Mouse (Mus musculus) testis, postnatal 10 days (tissue): Measurements from ENCODE around the gene Fam186b.
"Not testable (repeated sequence)": the region's sequence is repeated elsewhere in the genome, so short reads cannot be mapped to it uniquely, and the experiment has no call there.

Experiments used
- DNase-seq: peaks from one replicate; pipeline ENCODE4 v3.0.0; 2021; ENCODE audit warnings: low spot score

The Fam186b gene

DNA sequence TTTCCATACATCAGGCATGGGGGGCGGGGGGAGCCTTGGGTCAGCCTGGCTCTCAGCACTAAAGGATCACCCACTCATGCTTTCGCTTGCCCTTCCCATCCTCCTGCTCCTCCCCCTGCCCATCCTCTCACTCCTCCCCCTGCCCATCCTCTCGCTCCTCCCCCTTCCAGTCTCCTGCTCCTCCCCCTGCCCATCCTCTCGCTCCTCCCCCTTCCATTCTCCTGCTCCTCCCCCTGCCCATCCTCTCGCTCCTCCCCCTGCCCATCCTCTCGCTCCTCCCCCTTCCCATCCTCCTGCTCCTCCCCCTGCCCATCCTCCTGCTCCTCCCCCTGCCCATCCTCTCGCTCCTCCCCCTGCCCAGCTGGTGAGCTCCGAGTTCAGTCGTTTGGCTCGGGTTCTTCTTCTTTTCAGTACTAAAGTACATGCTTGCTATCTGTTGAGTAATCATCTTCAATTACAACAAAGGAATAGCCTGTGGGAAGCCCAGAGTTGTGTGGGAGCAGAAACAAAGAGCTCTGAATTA is 35.9 kb downstream of the Fam186b start:
- DNase-seq: peak; percentile 86

DNA sequence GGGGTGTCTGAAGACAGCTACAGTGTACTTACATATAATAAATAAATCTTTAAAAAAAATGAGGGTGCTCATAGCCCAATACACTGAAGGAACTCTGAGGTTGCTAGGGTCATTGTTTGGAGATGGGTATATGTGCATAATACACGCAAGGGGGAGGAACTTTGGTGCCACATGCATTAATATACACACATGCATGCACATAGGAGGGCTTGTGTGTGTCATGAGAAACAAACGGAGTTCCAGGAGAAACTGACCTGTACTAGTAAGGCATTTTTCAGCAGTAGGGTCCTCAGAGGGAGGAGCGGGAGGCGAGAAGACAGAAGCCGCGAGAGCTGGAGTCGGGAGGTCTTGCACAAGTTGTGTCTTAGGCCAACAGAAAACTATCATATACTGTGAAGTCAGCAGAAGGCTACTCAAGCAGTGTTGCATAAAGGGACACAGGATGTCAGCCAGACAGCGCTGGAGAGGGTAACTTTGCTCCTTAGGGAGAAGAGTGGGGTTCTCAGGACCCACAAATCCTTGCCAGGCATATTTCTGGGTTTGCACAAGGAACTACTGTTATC is 36.4 kb downstream of the Fam186b start:
- no peak for DNase-seq

DNA sequence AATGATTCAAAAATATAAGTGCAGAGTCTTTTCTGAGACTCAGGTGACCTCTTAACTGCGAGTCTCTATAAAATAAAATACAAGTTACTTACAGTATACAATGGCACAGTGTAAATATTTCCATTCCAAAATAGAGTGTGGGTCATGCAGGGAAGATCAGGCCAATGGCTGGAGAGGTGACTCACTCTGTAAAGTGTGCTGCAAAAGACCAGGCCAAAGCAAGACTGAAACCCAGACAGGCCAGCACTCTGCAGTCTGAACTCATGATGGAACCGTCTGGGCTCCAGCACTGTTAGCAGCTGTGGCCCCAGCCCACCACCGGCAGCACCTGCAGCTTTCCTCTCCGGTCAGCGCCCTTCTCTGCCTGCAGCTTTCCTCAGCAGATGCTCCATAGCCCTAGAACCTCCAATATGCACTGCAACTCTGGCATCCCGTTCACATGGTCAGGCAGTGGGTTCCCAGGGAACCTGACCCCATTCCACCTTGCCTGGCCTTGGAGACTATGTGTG is 40.4 kb downstream of the Fam186b start:
- DNase-seq: no peak

DNA sequence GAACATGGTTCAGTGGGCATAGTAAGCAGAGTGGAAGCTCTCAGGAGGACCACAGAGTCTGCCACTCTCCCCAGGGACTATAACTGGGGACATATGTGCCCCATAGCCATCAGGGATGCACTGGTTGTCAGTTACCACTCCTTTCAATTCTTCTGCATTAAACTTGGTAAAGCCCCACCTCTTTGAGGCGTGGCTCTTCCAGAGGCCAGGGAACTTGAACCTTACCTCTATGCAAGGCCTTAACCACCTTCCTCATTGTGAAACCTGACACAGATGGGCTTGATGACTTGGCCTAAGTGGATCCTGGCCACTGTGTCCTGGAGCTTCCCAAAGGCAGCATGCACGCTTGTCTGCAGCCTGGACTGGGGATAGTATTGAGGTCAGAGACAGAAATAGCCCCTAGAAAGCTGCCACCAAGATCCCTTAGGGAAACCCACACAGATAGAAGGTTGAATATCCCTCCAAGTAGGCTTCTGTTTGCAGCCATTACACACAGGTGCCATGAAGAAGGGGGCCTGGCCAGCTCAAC is 41.1 kb downstream of the Fam186b start:
- DNase-seq: no peak

DNA sequence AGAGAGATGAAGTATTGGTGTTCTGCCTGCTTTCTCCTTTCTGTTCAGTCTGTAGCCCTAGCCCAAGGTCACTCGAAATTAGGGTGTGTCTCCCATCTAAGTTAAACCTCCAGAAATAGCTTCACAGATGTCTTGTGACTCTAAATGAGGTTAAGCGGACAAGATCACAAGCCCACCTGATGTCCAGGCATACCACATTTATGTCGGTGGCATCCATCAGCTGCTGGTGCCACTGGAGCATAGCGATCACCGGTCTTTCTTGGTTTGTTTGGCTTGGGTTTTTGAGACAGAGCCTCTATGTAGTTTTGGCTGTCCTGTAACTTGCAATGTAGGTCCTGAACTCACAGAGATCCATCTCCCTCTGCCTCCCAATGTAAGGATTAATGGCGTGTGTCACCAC is 41.9 kb downstream of the Fam186b start:
- no peak for DNase-seq

DNA sequence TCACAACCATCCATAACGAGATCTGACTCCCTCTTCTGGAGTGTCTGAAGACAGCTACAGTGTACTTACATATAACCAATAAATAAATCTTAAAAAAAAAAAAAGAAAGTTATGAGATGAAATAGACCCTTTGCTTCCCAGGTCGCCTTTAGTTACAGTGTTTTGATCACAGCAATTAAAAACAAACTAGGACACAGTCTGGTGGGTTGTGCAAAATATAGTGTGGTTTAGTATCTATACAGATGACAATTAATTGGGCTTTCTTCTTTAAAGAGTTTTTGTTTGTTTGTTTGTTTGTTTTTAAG is 42.6 kb downstream of the Fam186b start:
- not testable (repeated sequence) for DNase-seq

DNA sequence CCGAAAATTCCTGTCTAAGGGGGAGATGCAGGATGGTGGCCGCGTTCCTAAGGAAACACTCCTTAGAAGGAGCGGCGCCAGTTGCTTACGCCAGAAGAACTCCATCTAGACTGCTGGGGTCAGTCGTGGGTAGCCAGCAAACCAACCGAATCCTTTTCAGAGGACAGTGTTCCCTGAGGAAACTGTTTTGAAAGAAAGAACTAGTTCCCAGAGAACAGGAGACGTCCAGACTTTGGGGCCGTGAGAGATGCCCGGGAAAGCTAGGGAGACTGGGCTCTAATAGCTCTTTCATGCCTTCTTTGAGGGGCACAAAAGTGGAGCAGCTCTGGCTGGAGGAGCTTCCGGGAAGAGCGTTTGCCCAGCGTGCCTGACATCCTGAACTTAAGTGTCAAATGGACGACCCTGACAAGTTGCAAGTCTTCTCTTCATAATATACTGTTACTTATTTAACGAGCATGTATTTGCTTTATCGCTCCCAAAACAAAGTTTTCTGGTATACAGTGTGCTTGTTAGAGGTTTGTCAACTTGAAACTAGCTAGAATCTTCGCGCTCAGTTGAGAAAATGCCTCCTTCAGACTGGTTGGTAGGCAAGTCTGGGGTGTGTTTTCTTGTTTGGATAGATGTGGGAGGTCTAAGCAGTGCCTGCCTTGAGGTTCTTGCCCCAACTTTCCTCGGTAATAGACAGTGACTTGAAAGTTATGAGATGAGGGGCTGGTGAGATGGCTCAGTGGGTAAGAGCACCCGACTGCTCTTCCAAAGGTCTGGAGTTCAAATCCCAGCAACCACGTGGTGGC is 43.1 kb downstream of the Fam186b start:
- no peak for DNase-seq

DNA sequence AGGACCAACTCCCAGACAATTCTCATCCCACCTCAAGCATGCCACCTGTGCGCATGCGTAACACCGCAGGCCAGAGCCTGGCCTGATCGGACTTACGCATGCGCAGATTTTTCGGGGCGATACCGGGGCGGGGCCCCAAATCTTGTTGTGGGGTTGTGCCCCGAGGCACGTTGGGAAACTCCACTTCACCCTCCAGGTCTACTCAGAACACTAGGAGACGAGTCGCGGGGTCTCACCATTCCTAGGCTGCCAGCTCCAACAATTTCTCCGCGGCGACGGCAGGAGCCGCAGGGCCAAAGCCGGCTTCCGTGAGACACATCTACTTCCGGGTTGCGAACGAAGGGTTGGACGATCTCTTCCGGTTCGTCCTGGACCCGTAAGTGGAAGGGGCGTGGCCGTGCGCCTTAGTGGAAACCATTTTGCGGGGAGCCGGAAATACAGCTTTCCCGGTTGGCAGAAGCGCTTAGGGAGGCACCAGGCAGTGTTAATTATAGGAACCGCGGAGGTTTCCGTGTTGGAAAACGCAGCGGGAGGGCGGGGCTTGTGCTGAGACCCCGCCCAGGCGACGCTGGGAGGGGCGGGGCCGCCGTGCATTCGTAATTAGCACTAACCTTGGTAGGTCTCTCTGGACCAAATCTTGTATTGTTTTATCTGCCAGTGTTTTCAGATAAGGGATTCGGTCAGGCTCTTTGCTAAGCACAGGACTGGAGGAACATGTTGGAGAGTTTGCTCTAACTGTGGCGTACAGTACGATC is 43.9 kb downstream of the Fam186b start, which contains the start of gene Mcrs1:
TSS of gene Mcrs1 (minus strand) at position 336 of the 755 bp plus-strand sequence.
- DNase-seq: peak; percentile 98

DNA sequence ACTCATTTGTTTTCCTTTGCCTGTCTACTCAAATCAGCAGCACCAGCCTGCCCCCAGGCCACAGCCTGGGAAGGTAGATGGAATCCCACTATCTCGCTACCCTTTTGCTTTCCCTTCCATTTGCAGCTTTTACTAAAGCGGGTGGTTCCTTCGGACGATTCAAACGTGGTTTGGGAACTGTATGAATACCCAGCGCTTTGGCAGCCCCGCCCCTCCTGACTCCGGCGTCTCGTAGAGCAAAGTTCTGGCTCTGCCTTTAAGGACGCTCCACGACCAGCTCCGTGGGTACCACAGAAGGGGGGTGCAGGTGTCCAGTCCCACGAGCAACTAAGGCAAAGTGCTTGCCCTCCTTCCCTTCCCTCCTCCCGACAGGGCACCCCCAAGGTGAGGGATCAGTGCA is 44.6 kb downstream of the Fam186b start:
- DNase-seq: not testable (repeated sequence)

DNA sequence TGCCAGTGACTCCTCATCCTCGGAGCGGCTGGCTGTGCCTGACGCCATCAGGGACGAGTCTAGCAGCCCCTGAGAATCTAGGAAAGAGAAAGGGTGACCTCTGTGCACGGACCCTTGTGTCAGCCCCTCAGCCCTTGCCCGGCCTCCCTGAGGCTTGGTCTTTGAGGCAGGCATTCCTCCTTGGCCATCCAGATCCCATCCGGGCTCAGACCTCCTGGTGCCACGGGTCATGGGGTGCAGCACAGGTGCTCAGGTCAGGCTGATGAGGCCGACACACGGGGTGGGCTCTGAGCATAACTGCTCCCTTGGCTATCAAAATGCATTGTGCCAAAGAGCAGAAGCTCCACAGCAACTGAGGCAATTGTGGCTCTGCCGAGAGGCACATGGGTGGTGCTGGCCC is 45.8 kb downstream of the Fam186b start:
- no peak for DNase-seq

DNA sequence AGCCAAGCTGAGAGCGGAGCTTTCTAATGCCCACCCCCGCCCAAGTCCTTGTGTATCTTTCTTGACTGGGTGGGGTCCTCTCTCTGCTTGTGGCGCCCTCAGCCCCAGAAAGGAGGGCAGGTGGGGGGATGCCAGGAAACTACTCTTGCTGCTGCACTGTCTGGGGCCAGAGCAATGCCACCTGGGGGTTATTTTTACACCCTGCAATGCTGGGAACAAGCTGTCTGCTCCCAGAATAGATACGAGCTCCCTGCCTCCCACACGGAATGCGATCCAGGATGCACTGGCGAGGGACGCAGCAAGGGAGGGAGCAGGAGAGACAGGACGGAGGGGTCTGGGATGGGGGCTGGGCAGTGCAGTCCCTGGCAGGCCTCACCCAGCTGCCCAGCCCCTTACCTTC is 46.7 kb downstream of the Fam186b start:
- peak; percentile 66 for DNase-seq

DNA sequence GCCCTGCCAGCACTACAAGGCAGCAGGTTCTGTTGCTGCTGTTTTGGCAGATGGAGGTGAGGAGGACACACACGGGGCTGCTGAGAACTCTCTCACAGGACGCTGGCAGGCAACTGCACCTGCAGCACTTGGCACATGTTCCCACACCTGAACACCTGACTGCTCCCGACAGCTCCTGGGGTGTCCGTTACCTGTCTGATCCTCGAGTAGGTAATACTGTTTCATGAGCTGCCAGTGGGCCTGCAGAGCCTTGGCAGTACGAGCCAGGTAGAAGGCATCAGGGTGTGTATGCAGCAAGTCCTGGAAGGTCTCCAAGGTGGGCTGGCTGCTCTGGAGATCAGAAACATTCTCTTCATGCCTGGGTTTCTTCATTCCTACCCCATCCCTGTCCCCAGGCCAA is 49.0 kb downstream of the Fam186b start:
- not testable (repeated sequence) for DNase-seq

DNA sequence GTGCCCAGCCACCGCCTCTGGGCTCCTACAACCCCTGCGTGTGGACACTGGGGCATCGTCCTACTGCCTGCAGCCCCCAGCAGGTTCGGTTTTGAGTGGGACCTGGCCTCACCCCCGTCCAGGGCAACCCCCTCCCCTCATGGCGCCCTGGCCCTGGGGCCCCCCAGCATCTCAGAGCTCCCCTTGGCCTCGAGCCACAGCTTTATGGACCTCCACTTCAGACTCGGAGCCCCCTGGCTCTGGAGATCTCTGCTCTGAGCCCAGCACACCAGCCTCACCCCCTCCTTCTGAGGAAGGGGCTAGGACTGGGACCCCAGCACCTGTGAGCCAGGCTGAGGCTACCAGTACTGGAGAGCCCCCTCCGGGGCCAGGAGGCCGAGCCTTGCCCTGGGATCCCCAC is 53.6 kb downstream of the Fam186b start:
- no peak for DNase-seq

DNA sequence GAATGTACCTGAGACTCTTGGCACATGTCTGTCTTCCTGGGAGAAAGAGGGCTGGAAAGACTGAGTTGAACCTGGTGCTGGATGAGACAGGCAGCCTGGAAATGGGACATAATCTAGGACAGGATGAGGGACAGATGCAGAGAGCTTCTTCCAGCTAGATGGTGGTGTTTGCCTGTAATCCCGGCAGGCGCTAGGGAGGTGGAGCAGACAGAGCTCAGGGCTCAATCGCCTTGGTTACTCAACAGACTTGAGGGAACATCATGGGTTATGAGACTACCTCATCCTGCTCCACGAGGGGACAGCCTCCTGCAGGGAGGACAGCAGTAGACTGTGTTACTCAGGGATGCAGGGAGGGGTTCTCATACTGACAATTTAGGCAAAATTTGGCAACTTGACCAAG is 54.4 kb downstream of the Fam186b start:
- no peak for DNase-seq

DNA sequence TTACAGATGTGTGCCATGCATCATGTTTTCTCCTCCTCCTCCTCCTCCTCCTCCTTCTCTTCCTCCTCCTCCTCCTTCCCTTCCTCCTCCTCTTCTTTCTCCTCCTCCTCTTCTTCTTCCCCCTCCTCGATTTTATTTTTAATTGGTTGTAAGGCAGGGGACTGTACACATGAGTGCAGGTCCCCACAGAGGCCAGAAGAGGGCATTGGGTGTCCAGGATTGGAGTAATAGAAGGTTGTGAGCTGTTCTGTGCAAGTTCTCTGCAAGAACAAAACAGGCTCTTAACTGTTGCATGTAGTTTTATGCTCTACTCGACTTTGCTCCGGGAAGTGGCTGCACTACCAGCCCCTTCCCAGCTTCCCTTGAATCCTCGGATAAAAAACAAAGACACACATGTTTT is 55.6 kb downstream of the Fam186b start:
- no peak for DNase-seq

DNA sequence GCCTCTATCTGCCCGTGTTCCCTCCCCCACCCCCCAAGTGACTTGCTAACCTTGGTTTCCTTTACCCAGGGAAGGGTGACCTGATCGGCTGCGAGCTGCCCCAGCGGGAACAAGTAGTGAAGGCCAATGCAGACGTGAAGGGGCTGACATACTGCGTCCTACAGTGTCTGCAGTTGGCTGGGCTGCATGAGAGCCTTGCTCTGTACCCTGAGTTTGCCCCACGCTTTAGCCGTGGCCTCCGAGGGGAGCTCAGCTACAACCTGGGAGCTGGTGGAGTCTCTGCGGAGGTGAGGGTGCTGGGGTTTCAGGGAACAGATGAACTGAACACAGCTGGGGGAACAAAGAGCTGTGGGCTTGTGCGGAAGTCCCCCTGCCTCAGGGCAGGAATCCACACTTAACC is 57.7 kb downstream of the Fam186b start:
- no peak for DNase-seq

DNA sequence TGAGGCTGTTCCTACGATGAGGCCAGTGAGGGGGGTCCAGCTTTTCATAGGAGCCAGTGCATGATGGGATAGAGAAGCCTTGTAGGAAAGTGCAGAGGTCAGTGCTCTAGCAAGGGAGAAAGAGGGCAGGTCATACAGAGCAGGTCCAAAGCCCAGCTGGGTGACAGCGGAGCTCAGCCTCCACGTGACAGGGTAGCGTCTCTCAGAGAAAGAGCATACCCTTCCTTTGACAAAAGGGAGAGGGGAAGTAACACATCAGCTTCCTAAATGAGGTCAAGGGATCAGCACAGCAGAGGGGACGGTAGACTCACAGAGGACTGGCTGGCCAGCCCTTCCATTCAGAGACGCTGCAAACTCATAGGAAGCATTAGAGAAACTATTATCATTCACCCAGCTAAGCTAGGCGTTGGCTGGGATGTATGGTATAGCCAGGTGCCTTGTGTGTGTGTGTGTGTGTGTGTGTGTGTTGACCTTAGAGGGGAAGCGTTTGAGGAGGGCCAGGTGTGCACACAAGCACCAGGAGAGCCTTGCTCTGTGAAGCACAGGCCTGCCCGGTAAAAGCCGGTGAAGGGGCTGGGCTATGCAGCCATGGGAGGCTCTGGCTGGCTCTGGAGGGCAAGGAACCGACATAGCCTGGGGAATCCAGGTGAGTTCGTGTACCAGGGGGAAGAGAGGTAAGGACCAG is 61.2 kb downstream of the Fam186b start:
- no peak for DNase-seq

DNA sequence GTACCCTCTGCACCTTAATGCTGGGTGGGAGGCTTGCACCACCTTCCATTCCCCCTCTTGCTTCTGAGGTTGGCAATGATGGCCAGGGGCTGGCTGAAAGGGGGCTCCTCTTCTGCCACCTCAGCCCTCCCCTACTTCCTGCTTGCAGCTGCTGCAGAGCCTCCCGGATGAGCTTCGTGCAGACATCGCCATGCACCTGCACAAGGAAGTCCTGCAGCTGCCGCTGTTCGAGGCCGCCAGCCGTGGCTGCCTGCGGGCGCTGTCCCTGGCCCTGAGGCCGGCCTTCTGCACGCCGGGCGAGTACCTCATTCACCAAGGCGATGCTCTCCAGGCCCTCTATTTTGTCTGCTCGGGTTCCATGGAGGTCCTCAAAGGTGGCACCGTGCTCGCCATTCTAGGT is 62.0 kb downstream of the Fam186b start:
- DNase-seq: no peak

DNA sequence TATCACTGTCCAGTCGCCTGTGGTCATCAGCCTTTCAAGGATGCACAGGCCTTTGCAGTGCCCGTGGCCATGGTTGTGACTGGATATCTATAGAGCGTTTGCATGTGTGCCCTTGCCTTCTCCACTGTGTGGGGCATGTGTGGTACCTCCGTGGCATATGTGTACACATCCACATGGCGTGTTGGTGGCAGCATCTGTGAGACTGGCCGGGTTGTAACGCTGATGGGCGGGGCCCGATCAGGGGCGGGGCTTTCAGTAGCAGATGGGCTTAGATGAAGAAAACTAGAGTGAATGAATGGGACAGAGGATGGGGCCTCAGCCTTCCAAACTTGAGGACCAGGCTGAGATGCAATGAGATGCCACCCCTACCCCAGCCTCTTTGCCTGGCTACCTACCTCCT is 63.7 kb downstream of the Fam186b start:
- no peak for DNase-seq

DNA sequence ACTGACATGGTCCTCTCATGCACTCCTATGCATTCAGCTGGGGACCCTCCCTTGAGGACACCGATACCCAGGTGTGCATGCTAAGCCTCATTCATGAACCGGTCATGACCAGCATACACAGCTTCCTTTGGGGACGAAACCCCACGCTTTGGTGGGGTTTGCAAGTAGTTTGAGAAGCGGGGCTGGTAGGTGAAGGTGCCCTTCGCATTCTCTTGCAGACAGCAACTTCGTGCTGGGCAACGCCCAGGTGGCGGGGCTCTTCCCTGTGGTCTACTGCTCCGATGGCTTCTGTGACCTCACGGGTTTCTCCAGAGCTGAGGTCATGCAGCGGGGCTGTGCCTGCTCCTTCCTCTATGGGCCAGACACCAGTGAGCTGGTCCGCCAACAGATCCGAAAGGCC is 69.6 kb downstream of the Fam186b start:
- no peak for DNase-seq

DNA sequence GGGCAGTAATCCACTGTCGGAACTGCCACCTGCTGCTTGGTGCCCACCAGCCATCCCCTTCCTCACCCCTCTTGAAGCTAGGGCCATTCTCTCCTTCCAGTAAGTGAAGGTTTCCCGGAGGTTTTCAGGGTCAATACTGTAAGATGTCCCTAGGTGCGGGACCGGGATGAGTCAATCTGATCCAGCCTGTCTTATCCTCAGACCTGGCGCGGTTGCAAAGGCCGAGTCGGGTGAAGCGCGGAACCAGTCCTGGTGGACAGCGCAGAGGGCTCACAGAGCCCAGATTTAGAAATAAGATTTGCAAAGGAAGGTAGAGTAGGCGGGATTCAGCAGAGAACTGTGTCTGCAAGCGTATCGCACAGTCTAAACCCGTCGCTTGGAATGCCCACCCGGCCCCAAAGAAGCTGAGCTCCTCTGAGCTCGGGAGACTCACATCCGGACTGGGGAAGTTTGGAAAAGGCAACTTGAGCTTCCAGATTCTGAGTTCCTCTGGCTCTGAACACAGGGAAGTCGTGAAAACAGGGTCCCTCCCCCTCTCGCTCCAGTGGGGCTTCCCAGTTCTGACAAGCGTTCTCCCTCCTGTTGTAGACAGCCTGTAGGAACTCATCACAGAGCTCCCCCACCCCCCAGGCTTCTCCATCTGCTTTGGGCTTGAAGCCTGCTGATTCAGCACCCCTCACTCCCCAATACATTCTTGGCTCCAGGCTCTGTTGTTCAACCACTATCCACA is 70.4 kb downstream of the Fam186b start:
- no peak for DNase-seq
